Comparison of ENCODE assay signal across 25 mouse cellular contexts in the genomic region with DNA sequence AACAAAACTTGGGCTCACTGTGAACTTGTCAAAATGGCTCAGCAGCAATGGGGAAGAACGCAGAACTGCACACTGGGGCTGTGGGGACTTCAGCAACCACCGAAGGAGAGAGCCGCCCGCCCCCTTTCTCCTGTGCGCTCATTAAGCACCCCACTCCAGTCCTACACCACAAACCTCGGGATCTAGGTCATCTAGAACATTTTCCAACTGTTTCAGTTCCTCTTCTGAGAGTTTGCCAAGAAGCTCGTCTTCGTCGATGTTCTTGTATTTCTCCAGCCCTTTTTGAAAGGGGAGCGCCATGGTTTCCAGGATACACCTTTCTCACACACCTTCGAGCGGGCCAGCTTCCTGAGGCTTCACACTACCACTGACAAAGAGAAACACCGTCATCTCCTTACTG. TPM values are rescaled to one million over a fixed set of nuclear protein-coding genes. Genes with fewer than 3 reads are reported as not detected.
DNase-seq lines count a peak whose midpoint lies in the region; ATAC-seq and TF ChIP-seq lines count a peak whose summit lies in the region.
"Had no signal": no experiment of that assay in that cellular context is flagged by ENCODE, and none has a peak within 500 bp of the region (broad histone marks: within the 10 kb centered on the region; RNA-seq: fewer than 3 reads in every experiment).

No protein-coding gene starts in this region.

- no peak overlapping the region for H3K9ac ChIP-seq in intestine, embryonic 14.5 days (ENCODE audit: low read length)
- H3K9ac ChIP-seq in intestine, postnatal 0 days (ENCODE audit: low read depth, low read length) = no peak overlapping the region
- no peak overlapping the region for H3K9ac ChIP-seq in kidney, embryonic 15.5 days
- H3K9ac ChIP-seq: embryonic facial prominence, embryonic 15.5 days; hindbrain, embryonic 14.5 days; intestine, embryonic 15.5 days; limb, embryonic 15.5 days; liver, embryonic 15.5 days; lung, embryonic 15.5 days; stomach, embryonic 15.5 days had no signal

- no peak overlapping the region for H3K4me3 ChIP-seq in intestine, embryonic 14.5 days (ENCODE audit: low read depth, low read length)
- no peak overlapping the region for H3K4me3 ChIP-seq in intestine, postnatal 0 days (ENCODE audit: low read depth, low read length)
- H3K4me3 ChIP-seq in cortical plate, adult 2 months (ENCODE audit: insufficient read depth, low read length) = no peak overlapping the region
- H3K4me3 ChIP-seq in kidney, embryonic 15.5 days (replicated peaks) = no peak overlapping the region
- H3K4me3 ChIP-seq: embryonic facial prominence, embryonic 15.5 days; intestine, embryonic 15.5 days; limb, embryonic 15.5 days; liver, embryonic 15.5 days; lung, embryonic 15.5 days; stomach, embryonic 15.5 days had no signal

- H3K27me3 ChIP-seq in intestine, embryonic 14.5 days (replicated peaks; ENCODE audit: control insufficient read depth, insufficient read depth, low read length) = no peaks in the 10 kb centered on the region
- no peaks in the 10 kb centered on the region for H3K27me3 ChIP-seq in intestine, postnatal 0 days (replicated peaks; ENCODE audit: control insufficient read depth, insufficient read depth, low read length)
- H3K27me3 ChIP-seq in kidney, embryonic 15.5 days = no peaks in the 10 kb centered on the region
- H3K27me3 ChIP-seq: embryonic facial prominence, embryonic 15.5 days; intestine, embryonic 15.5 days; limb, embryonic 15.5 days; lung, embryonic 15.5 days; stomach, embryonic 15.5 days had no signal

- no peak overlapping the region for H3K4me2 ChIP-seq in intestine, embryonic 14.5 days (ENCODE audit: low read length)
- H3K4me2 ChIP-seq in intestine, postnatal 0 days (replicated peaks; ENCODE audit: low read depth) = no peak overlapping the region
- H3K4me2 ChIP-seq in kidney, embryonic 15.5 days = no peak overlapping the region
- H3K4me2 ChIP-seq: embryonic facial prominence, embryonic 15.5 days; hindbrain, embryonic 14.5 days; intestine, embryonic 15.5 days; limb, embryonic 15.5 days; liver, embryonic 15.5 days; lung, embryonic 15.5 days; stomach, embryonic 15.5 days had no signal

- TF ChIP-seq CTCF in intestine, postnatal 0 days (IDR thresholded peaks at IDR 0.05; ENCODE audit: low read depth) = no peak
- TF ChIP-seq CTCF in cortical plate, adult 2 months (IDR thresholded peaks at IDR 0.05; ENCODE audit: extremely low read depth, insufficient read depth, low read length) = no peak

- DNase-seq in cerebellum, adult 18-20 months = peak; percentile 35 to 36
- no peak for DNase-seq in cerebellum, adult 11-12 months
- peak; percentile 25 for DNase-seq in intestine, embryonic 14.5 days (ENCODE audit: low spot score)
- peak; percentile 66 for DNase-seq in brain, adult 2 months (ENCODE audit: low read depth, low spot score)
- no peak for DNase-seq in adrenal gland, postnatal 4 days (ENCODE audit: low spot score in 2 of 2)
- DNase-seq: adrenal gland, postnatal 25 days; gastrocnemius, postnatal 25 days; kidney, adult 9 months; kidney, postnatal 36 days; left cerebral cortex, postnatal 4 days; lung, postnatal 36 days; midbrain, embryonic 14.5 days; right cerebral cortex, postnatal 4 days had no signal

- H3K9me3 ChIP-seq in intestine, embryonic 14.5 days (ENCODE audit: control insufficient read depth, low read length) = no peaks in the 10 kb centered on the region
- no peaks in the 10 kb centered on the region for H3K9me3 ChIP-seq in intestine, postnatal 0 days (ENCODE audit: control insufficient read depth)
- H3K9me3 ChIP-seq in kidney, embryonic 15.5 days (replicated peaks) = no peaks in the 10 kb centered on the region
- H3K9me3 ChIP-seq: embryonic facial prominence, embryonic 15.5 days; intestine, embryonic 15.5 days; limb, embryonic 15.5 days; liver, embryonic 15.5 days; lung, embryonic 15.5 days; stomach, embryonic 15.5 days had no signal

- H3K27ac ChIP-seq in intestine, embryonic 14.5 days (ENCODE audit: low read depth) = no peak overlapping the region
- H3K27ac ChIP-seq in intestine, postnatal 0 days (ENCODE audit: low read depth, low read length) = no peak overlapping the region
- peak overlapping the region; percentile 92 for H3K27ac ChIP-seq in cortical plate, adult 2 months (ENCODE audit: insufficient read depth, low read length)
- H3K27ac ChIP-seq in kidney, embryonic 15.5 days = no peak overlapping the region
- H3K27ac ChIP-seq: embryonic facial prominence, embryonic 15.5 days; hindbrain, embryonic 14.5 days; intestine, embryonic 15.5 days; limb, embryonic 15.5 days; liver, embryonic 15.5 days; lung, embryonic 15.5 days; stomach, embryonic 15.5 days had no signal

- peaks cover 16% of the 10 kb centered on the region; the same call in 1 of the 2 replicates for H3K4me1 ChIP-seq in intestine, embryonic 14.5 days (replicated peaks; ENCODE audit: control insufficient read depth, insufficient read depth, low read length)
- H3K4me1 ChIP-seq in intestine, postnatal 0 days (replicated peaks; ENCODE audit: control insufficient read depth, insufficient read depth, low read length) = no peaks in the 10 kb centered on the region
- H3K4me1 ChIP-seq in cortical plate, adult 2 months (ENCODE audit: control insufficient read depth, insufficient read depth, low read length) = peaks cover 19% of the 10 kb centered on the region
- H3K4me1 ChIP-seq in kidney, embryonic 15.5 days = peaks cover 17% of the 10 kb centered on the region
- H3K4me1 ChIP-seq: liver, embryonic 15.5 days had no signal

- no peaks in the 10 kb centered on the region for H3K36me3 ChIP-seq in intestine, embryonic 14.5 days (ENCODE audit: control insufficient read depth, insufficient read depth, low read length)
- H3K36me3 ChIP-seq in intestine, postnatal 0 days (ENCODE audit: control insufficient read depth, insufficient read depth) = no peaks in the 10 kb centered on the region
- H3K36me3 ChIP-seq in kidney, embryonic 15.5 days = peaks cover 2% of the 10 kb centered on the region; the same call in 1 of the 2 replicates
- H3K36me3 ChIP-seq: embryonic facial prominence, embryonic 15.5 days; intestine, embryonic 15.5 days; limb, embryonic 15.5 days; liver, embryonic 15.5 days; lung, embryonic 15.5 days; stomach, embryonic 15.5 days had no signal

- TF ChIP-seq POLR2A in cortical plate, adult 2 months (IDR thresholded peaks at IDR 0.05; ENCODE audit: extremely low read depth, insufficient read depth, low read length) = no peak

- 88% methylated on average over 13 of the region's 13 CpGs for WGBS in intestine, embryonic 14.5 days
- 85% methylated on average over 13 of the region's 13 CpGs for WGBS in intestine, postnatal 0 days
- WGBS in kidney, embryonic 15.5 days = 92% methylated on average over 13 of the region's 13 CpGs

- ATAC-seq in intestine, embryonic 14.5 days (replicated peaks; ENCODE audit: low FRiP score, low TSS enrichment, low read depth) = no peak
- no peak for ATAC-seq in intestine, postnatal 0 days
- ATAC-seq in kidney, embryonic 15.5 days (replicated peaks; ENCODE audit: low FRiP score) = no peak
- ATAC-seq: forebrain, embryonic 14.5 days; intestine, embryonic 15.5 days had no signal

RNA-seq across cellular contexts. Expression of a gene that starts 14.1 kb away (rescaled TPM):
- polyA plus RNA-seq in intestine, embryonic 14.5 days (2014; fragmentation: Nextera tagmentation; extraction: Ambion mirVana) = 17.6 and 21.3 TPM in 2 replicates
- 10.0 and 10.9 TPM in 2 replicates for polyA plus RNA-seq in intestine, postnatal 0 days (2015; fragmentation: Nextera tagmentation; extraction: Ambion mirVana)
- polyA plus RNA-seq in cortical plate, adult 2 months (2012; rRNA removed) = 108 and 112 TPM in 2 replicates
- 10 to 100 TPM; 31.8 to 34.9 TPM for total RNA-seq in adrenal gland, postnatal 4 days (2021)
- 22.1 and 26.5 TPM in 2 replicates for polyA plus RNA-seq in kidney, embryonic 15.5 days (2015; fragmentation: Nextera tagmentation; extraction: Ambion mirVana)
- total RNA-seq: megakaryocyte-erythroid progenitor cell, adult 5-6 weeks had no signal

RNA-seq across cellular contexts. Expression of a gene that starts 28.5 kb away (rescaled TPM):
- polyA plus RNA-seq in intestine, embryonic 14.5 days (2014; fragmentation: Nextera tagmentation; extraction: Ambion mirVana) = 24.3 and 26.6 TPM in 2 replicates
- polyA plus RNA-seq in intestine, postnatal 0 days (2015; fragmentation: Nextera tagmentation; extraction: Ambion mirVana) = 15.5 and 16.7 TPM in 2 replicates
- 91.3 and 96.5 TPM in 2 replicates for polyA plus RNA-seq in cortical plate, adult 2 months (2012; rRNA removed)
- 10 to 100 TPM; 24.6 to 26.4 TPM for total RNA-seq in adrenal gland, postnatal 4 days (2021)
- 31.1 and 35.1 TPM in 2 replicates for polyA plus RNA-seq in kidney, embryonic 15.5 days (2015; fragmentation: Nextera tagmentation; extraction: Ambion mirVana)

RNA-seq across cellular contexts. Expression of a gene that starts 37.6 kb away (rescaled TPM):
- 89.2 and 92.5 TPM in 2 replicates for polyA plus RNA-seq in intestine, embryonic 14.5 days (2014; fragmentation: Nextera tagmentation; extraction: Ambion mirVana)
- 65.5 and 70.2 TPM in 2 replicates for polyA plus RNA-seq in intestine, postnatal 0 days (2015; fragmentation: Nextera tagmentation; extraction: Ambion mirVana)
- 53.3 and 59.0 TPM in 2 replicates for polyA plus RNA-seq in cortical plate, adult 2 months (2012; rRNA removed)
- total RNA-seq in adrenal gland, postnatal 4 days (2021) = 10 to 100 TPM; 75.2 to 89.6 TPM
- polyA plus RNA-seq in kidney, embryonic 15.5 days (2015; fragmentation: Nextera tagmentation; extraction: Ambion mirVana) = 143 and 144 TPM in 2 replicates

Comparison
In these comparisons a context has a peak if more than half of its experiments do, and no peak if none do; other contexts are left out.
1. DNase-seq: peak in cerebellum, adult 18-20 months (2 of 2), intestine, embryonic 14.5 days (single experiment) and brain, adult 2 months (single experiment); none in cerebellum, adult 11-12 months (single experiment) and adrenal gland, postnatal 4 days (0 of 2).